Mouse (Mus musculus) CH12.LX (cell line): ENCODE results near the gene Mdfi. TPM values are rescaled to one million over a fixed set of nuclear protein-coding genes. Genes with fewer than 3 reads are reported as not detected.

Experiments
- DNase-seq: peaks from one replicate; pipeline ENCODE4 v3.0.0-alpha.2; 2013; ENCODE audit errors: extremely low read depth
- H3K27ac ChIP-seq: 2 replicates; pipeline ENCODE4 v1.5.1; 2012; ENCODE audit warnings: low read depth, mild to moderate bottlenecking, control low read depth, moderate library complexity; ENCODE audit not compliant: insufficient read depth
- H3K27me3 ChIP-seq: replicated peaks from 2 replicates; pipeline ENCODE3; 2012; ENCODE audit warnings: inconsistent platforms
- H3K36me3 ChIP-seq, 2 experiments: replicated peaks in 1 of 2; 2 replicates each; pipeline versions ENCODE3 to v1.6.1; 2012; ENCODE audit warnings: inconsistent platforms in 1 of 2, low read length in 1 of 2, mild to moderate bottlenecking in 1 of 2, mixed read lengths in 1 of 2, moderate library complexity in 1 of 2; ENCODE audit not compliant: control insufficient read depth in 1 of 2, insufficient read depth in 1 of 2
- H3K4me1 ChIP-seq, 2 experiments: 2 replicates each; pipeline ENCODE4 v1.6.1; 2012; ENCODE audit warnings: inconsistent platforms in 1 of 2, moderate library complexity in 1 of 2; ENCODE audit not compliant: insufficient read depth in 2 of 2, control insufficient read depth in 1 of 2
- H3K4me2 ChIP-seq: 2 replicates; pipeline ENCODE4 v1.6.1; 2012; ENCODE audit warnings: low read depth, mild to moderate bottlenecking, control low read depth; ENCODE audit not compliant: poor library complexity, insufficient read depth, severe bottlenecking
- H3K4me3 ChIP-seq, 3 experiments: fragments of 150-350 bp in 1 of 3; sonication (generic) in 1 of 3; replicated peaks in 1 of 3; 2 replicates each; pipeline versions ENCODE3 to v1.5.1; 2011 to 2012; ENCODE audit warnings: low read depth in 2 of 3, low read length in 2 of 3, mild to moderate bottlenecking in 2 of 3, moderate library complexity in 2 of 3, control low read depth in 1 of 3, improper control_type of control experiment in 1 of 3, inconsistent platforms in 1 of 3, mixed read lengths in 1 of 3; ENCODE audit not compliant: poor library complexity in 1 of 3
- H3K79me2 ChIP-seq: replicated peaks from 2 replicates; pipeline ENCODE4 v1.6.1; 2012; ENCODE audit warnings: mild to moderate bottlenecking, moderate library complexity; ENCODE audit not compliant: control insufficient read depth, poor library complexity, insufficient read depth, severe bottlenecking; ENCODE audit errors: extremely low read depth
- H3K9ac ChIP-seq: 2 replicates; pipeline ENCODE4 v1.6.1; 2012; ENCODE audit warnings: low read depth, mild to moderate bottlenecking, control low read depth, moderate library complexity; ENCODE audit not compliant: insufficient read depth
- H3K9me3 ChIP-seq: replicated peaks from 2 replicates; pipeline ENCODE3; 2012; ENCODE audit warnings: low read length, inconsistent platforms, mixed read lengths
- BHLHE40 ChIP-seq: IDR thresholded peaks from 2 replicates; pipeline ENCODE4 v1.6.1; 2011; ENCODE audit warnings: mild to moderate bottlenecking, low read depth, low read length, improper control_type of control experiment
- CHD1 ChIP-seq: IDR thresholded peaks from 2 replicates; pipeline ENCODE4 v1.6.1; 2012; ENCODE audit warnings: low read depth, low read length, improper control_type of control experiment, inconsistent platforms
- E2F4 ChIP-seq: IDR thresholded peaks from 2 replicates; pipeline ENCODE4 v1.6.1; 2011; ENCODE audit warnings: low read depth, low read length, improper control_type of control experiment; ENCODE audit not compliant: insufficient replicate concordance
- ELF1 ChIP-seq: IDR thresholded peaks from 2 replicates; pipeline ENCODE4 v1.6.1; 2014; ENCODE audit warnings: low read depth, mild to moderate bottlenecking, inconsistent platforms, low read length, improper control_type of control experiment
- EP300 ChIP-seq: IDR thresholded peaks from 2 replicates; pipeline ENCODE4 v1.6.1; 2011; ENCODE audit warnings: low read length, improper control_type of control experiment
- ETS1 ChIP-seq: conservative IDR thresholded peaks from 2 replicates; pipeline ENCODE4 v1.6.1; 2012; ENCODE audit warnings: low read depth, mild to moderate bottlenecking, inconsistent platforms, low read length, improper control_type of control experiment, moderate library complexity
- GABPA ChIP-seq: IDR thresholded peaks from 2 replicates; pipeline ENCODE4 v1.6.1; 2012; ENCODE audit warnings: low read depth, low read length, improper control_type of control experiment, inconsistent platforms; ENCODE audit not compliant: insufficient replicate concordance
- HCFC1 ChIP-seq: IDR thresholded peaks from 2 replicates; pipeline ENCODE4 v1.6.1; 2012; ENCODE audit warnings: low read depth, mild to moderate bottlenecking, inconsistent platforms, low read length, improper control_type of control experiment
- IRF4 ChIP-seq: IDR thresholded peaks from 2 replicates; pipeline ENCODE4 v1.6.1; 2014; ENCODE audit warnings: low read depth, mild to moderate bottlenecking, inconsistent platforms, low read length, improper control_type of control experiment
- JUND ChIP-seq: conservative IDR thresholded peaks from 2 replicates; pipeline ENCODE4 v1.6.1; 2011; ENCODE audit warnings: low read depth, low read length, improper control_type of control experiment
- MAZ ChIP-seq: IDR thresholded peaks from 2 replicates; pipeline ENCODE4 v1.6.1; 2012; ENCODE audit warnings: low read depth, mild to moderate bottlenecking, inconsistent platforms, low read length, improper control_type of control experiment, moderate library complexity
- MXI1 ChIP-seq: IDR thresholded peaks from 2 replicates; pipeline ENCODE4 v1.6.1; 2011; ENCODE audit warnings: mild to moderate bottlenecking, low read depth, low read length, improper control_type of control experiment
- TBP ChIP-seq: conservative IDR thresholded peaks from 2 replicates; pipeline ENCODE4 v1.6.1; 2011; ENCODE audit warnings: low read depth, low read length, improper control_type of control experiment
- TCF12 ChIP-seq: IDR thresholded peaks from 2 replicates; pipeline ENCODE4 v1.6.1; 2014; ENCODE audit warnings: low read depth, mild to moderate bottlenecking, inconsistent platforms, low read length, improper control_type of control experiment
- UBTF ChIP-seq: IDR thresholded peaks from 2 replicates; pipeline ENCODE4 v1.6.1; 2012; ENCODE audit warnings: low read depth, mild to moderate bottlenecking, inconsistent platforms, low read length, improper control_type of control experiment, moderate library complexity
- USF1 ChIP-seq: IDR thresholded peaks from 2 replicates; pipeline ENCODE4 v1.6.1; 2014; ENCODE audit warnings: low read depth, mild to moderate bottlenecking, inconsistent platforms, low read length, improper control_type of control experiment
- USF2 ChIP-seq: conservative IDR thresholded peaks from 2 replicates; pipeline ENCODE4 v1.6.1; 2011; ENCODE audit warnings: low read depth, low read length, improper control_type of control experiment
- ZC3H11A ChIP-seq: IDR thresholded peaks from 2 replicates; pipeline ENCODE4 v1.6.1; 2012; ENCODE audit warnings: low read depth, mild to moderate bottlenecking, inconsistent platforms, low read length, improper control_type of control experiment
- ZKSCAN1 ChIP-seq: IDR thresholded peaks from 2 replicates; pipeline ENCODE4 v1.6.1; 2012; ENCODE audit warnings: low read depth, inconsistent platforms, low read length, improper control_type of control experiment, borderline replicate concordance
- ZNF384 ChIP-seq: IDR thresholded peaks from 2 replicates; pipeline ENCODE4 v1.6.1; 2012; ENCODE audit warnings: low read depth, low read length, improper control_type of control experiment, inconsistent platforms
- dilution Hi-C: fragments of 300-500 bp; cut with MboI; formaldehyde crosslinking; loops from 2 replicates; pipeline ENCODE4 v1.14.3; 2020; ENCODE audit warnings: low sequenced_read_pairs; ENCODE audit not compliant: extremely low pct_unique_long_range_greater_than_20kb, extremely low pct_ligation_motif_present
- in situ Hi-C: fragments of 300-500 bp; cut with MboI; formaldehyde crosslinking; loops from 3 replicates; pipeline ENCODE4 v1.14.3; 2019; ENCODE audit warnings: low sequenced_read_pairs, low pct_ligation_motif_present, low pct_unique_long_range_greater_than_20kb, mixed read lengths
- polyA plus RNA-seq: library from polyadenylated mRNA; unstranded; fragments of >175 nt; gene quantifications from 2 replicates; pipeline ENCODE4 v1.2.1, GENCODE M21; 2012; ENCODE audit warnings: low read depth; ENCODE audit not compliant: insufficient read length
- total RNA-seq, 2 experiments: library from RNA; depleted of rRNA; stranded (reverse); fragments of 300-350 nt in 1 of 2; fragments of >200 nt in 1 of 2; gene quantifications; 2 replicates each; pipeline ENCODE4 v1.2.3; 2012 to 2014

The Mdfi gene
- total and polyA plus RNA-seq, 3 experiments = 0.30 to 0.35 TPM; not detected in 1

- DNase-seq = no peak
- H3K79me2 ChIP-seq = no peaks in the 10 kb centered on the region
- H3K36me3 ChIP-seq = peaks cover 26 to 69% of the 10 kb centered on the region in 2 experiments
- in situ Hi-C loops (no loop called here), dilution Hi-C loops (no loop called here)
- H3K4me2 ChIP-seq = no peak overlapping the region
- H3K9ac ChIP-seq = no peak overlapping the region
- peaks cover 27 to 67% of the 10 kb centered on the region in 2 experiments for H3K4me1 ChIP-seq
- no peaks in the 10 kb centered on the region for H3K9me3 ChIP-seq
- no peaks in the 10 kb centered on the region for H3K27me3 ChIP-seq
- TF ChIP-seq ELF1 = no peak
- TF ChIP-seq BHLHE40 = no peak
- TF ChIP-seq EP300 = no peak
- TF ChIP-seq MAZ = no peak
- TF ChIP-seq USF1 = no peak
- no peak for TF ChIP-seq E2F4
- TF ChIP-seq ZNF384 = no peak
- no peak for TF ChIP-seq GABPA
- no peak for TF ChIP-seq ETS1
- TF ChIP-seq TCF12 = no peak
- no peak overlapping the region for H3K4me3 ChIP-seq
- no peak overlapping the region for H3K27ac ChIP-seq
These were observed 50.1 kb downstream of the Mdfi start for GRCm38 (mm10) chr17:47784411-47784810.

DNA sequence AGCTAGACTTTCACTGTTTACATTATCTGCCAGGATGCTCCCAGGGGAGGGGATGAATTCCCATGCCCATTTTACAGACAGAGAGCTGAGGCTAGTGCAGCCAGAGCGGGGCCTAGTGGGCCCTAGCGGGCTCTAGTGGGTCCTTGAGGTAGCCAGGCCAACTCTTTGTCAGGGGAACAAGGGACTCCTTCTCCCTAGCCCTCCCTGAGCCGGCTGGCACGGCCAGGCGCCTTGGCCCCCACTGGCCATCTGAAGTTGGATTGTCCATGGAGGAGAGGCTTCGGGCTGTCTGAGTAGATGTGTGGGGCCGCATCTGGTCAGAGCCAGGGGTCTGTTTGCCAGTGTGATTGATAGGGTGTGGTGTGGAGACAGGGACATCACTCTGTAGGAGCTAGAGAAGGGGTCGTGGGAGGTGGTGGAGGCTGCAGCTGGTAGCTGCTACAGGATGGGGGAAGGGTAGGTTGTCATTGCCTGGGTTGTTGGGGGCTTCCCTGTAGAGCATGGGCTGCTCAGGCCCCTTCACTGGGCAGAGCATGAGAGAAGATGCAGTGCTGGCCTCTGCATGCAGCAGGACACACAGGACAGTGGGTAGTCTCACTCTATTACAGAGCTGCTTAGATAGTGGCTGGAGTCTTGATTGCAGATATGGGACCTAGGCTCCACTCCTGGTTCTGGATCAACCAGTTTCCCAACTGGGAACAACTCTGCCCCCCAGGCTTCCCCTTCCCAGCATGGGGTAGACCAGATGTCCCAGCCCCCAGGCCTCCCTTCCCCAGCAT lies 50.9 kb downstream of the Mdfi start:
- Histone ChIP-seq H3K79me2 (no peaks in the 10 kb centered on the region), H3K4me1 (peaks cover 27 to 67% of the 10 kb centered on the region in 2 experiments), H3K27me3 (no peaks in the 10 kb centered on the region), H3K27ac (no peak overlapping the region), H3K4me3 (no peak overlapping the region), H3K9me3 (no peaks in the 10 kb centered on the region), H3K9ac (no peak overlapping the region), H3K4me2 (no peak overlapping the region), H3K36me3 (peaks cover 18 to 62% of the 10 kb centered on the region in 2 experiments)
- dilution Hi-C loops (no loop called here), in situ Hi-C loops (no loop called here)
- DNase-seq = no peak
- TF ChIP-seq IRF4 (no peak), ZC3H11A (no peak), MXI1 (no peak), BHLHE40 (no peak), UBTF (no peak), ZKSCAN1 (no peak), HCFC1 (no peak), USF2 (no peak), JUND (no peak), TBP (no peak), CHD1 (no peak)
